Mouse (Mus musculus) lung, postnatal 25 days (tissue): Measurements from ENCODE around the gene Gpat2.

Source experiments
- DNase-seq: peaks from one replicate; pipeline ENCODE4 v3.0.0; 2022; ENCODE audit warnings: low spot score

Gene Gpat2

DNA sequence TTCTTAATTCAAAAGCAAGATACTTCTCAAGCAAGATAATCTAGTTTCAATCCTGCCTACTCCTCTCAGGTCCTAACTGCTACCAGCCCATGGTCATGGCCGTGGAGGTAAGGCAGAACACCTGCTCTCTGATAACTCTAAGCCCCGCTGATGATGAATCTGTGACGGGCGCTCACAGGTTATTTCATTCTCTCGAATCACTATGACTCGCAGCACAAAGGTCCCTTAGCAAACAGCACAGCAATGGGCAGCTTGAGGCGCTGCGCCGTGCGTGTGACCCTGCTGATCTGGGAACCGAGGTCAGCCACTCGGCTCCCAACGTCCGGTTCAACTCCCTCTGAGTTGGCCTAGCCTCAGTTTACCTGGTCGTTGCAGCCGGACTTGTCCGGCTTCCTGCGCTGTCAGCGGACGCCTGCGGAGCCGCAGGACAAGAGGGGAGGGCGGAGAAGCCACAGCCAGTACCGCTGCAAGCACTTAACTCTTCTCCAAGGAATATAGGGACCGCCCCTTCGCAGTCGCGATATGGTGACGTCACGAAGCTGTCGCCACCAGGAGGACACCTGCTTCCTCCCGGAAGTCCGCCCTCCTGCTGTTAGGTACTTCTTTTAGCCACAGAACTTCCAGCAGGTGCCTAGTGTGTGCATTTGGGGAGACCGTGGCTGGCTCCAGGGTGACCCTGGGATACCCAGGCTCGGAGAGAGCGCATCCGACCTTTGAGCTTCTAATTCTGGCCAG lies 19.2 kb downstream of the Gpat2 start, which contains the start of gene Fahd2a:
TSS of gene Fahd2a (minus strand) at position 511 of the 735 bp plus-strand sequence.
- DNase-seq: peak; percentile 90

DNA sequence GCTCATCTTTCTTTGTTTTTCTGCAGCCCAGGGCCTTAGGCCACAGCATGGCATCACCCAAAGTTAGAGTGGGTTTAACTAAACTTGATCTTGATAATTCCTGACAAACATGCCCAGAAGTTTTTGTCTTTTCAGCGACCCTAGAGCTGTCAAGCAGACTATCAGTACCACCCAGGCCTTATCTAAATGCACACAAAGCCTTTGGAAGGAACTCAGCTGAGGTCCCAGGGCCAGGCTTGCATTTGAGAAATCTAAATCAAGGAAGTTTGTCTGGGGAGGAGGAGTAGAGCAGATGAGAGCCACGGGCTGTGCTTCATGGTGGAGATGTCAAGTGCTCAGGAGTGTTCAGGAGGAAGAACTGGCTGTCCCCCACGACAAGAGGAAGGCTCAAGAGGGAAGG lies 21.8 kb downstream of the Gpat2 start:
- DNase-seq: no peak

DNA sequence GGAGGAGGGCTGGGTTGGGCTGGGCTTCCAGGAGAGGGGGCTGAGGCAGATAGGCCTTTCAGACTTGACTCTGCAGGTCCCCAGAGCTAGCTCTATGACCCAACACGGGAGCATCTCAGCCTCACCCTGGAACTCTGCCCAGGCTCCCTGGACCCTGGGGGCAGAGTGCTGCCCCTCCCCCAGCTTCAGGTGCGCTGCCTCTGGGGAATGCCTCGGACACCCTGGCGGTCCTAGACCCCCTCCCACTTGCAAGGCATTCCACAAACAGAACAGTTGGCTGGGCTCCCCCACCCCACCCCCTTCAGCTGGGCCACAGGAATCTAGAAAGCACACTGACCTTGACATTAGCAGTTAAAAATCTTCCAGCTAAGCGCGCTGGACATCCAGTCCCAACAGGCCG lies 24.7 kb downstream of the Gpat2 start:
- no peak for DNase-seq

DNA sequence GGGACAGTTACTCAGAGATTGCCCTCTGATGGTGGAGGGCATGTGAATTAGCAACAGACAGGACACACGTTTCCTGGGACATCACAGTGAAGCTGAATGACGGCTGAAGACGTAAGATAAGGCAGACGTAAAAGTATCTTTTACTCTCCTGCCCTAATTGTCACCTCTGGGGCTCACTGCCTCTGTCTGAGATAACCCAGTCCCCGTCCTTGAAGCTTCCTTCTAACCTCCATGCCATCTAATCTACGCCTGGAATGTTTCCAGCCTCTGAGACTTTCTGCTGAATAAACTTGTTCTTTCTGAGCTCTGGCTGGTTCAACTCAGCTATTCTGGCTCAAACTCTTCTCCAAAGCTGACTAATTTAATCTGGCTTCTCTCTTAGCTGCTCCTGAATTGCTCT lies 26.7 kb downstream of the Gpat2 start:
- DNase-seq: no peak

DNA sequence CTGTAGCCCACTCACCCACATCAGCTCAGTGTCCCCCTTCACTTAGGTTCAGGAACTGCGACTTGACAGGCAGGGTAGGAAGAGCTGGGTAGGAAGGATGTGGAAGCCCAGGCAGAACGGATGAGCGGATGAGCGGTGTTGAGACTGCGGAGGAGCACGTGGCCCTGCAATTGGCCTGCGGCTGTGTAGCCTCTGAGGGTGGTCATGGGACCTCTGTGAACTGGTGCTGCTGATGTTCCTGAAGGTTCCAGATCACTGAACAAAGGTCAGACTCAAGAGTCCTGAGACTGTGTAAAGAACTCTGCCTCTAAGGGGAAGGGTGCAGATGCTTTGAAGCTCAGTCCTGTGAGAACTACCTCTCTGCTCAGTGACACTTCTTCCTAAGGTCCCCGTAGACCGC lies 28.1 kb downstream of the Gpat2 start:
- DNase-seq: no peak

DNA sequence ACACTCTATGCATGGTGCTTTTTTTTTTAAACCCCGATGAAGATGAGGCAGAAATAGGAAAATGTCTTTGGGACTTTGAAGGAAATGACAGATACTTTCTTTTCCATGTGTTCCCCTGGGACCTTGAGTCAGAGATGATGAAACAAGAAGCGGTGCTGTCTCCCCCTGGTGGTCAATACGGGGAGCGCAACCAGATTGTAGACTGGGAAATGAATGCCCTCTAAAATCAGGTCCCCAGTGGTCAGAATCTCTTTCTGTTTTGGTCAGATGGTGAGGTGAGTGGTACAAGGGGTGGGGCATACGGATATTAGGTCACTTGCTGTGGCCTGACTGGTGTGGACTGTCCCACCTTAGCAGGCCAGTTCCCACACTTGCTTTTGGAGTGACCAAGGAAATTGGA lies 28.8 kb downstream of the Gpat2 start:
- DNase-seq: peak; percentile 72

DNA sequence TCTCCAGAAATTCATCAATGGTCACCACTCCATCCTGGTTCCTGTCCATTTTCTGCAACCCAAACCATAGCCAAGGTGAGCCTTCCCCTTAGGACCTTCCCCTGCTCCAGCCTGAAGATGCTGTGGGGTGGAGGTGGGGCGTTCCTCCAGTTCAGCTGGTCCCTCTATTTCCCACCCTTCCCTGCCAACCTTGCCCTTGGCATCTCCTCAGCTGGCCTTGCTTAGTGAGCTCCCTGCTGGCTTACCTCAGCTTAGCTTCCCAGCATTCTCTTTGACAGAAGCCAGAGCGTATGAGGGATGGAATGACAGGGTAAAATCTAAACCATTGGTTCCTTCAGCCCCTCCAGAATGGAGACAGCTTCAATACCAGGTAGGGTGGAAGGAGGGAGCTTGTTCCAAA lies 34.3 kb downstream of the Gpat2 start:
- no peak for DNase-seq

DNA sequence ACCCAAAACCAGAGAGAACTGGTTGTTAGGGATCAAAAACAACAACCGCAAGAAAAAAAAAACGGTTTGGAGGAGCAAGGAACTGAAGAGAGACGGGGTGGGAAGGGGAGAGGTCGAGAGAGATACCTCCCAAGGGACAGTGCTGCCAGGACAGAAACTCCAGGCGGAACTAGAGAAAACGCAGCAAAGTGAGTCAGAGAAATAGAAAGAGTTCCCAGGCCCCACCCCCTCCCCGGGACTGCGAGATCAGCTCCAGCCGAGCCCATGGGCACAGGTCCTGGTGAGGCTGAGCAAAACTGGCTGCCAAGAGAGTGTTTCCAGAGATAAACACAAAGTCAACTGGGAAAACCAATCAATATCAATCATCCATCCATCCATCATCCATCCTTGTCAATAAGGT lies 36.4 kb downstream of the Gpat2 start:
- DNase-seq: no peak

DNA sequence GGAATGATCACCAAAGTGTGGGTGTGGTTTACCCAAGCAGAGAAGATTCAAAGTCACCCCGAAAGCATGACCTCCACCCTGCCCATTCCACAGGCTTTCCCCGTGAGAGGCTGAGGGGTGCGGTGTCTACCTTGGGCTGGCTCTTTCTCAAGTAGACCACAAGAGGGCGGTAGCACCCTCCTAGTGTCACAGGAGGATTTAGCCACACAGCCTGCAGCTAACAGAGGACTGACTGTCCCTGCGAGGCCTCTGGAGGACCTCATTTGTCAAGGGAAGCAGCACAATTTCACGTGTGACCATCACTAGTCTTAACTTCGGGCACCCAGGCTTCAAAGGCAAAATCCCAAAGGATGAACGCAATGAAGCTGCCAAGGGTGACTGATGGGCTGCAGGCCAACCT lies 37.3 kb downstream of the Gpat2 start:
- peak; percentile 54 for DNase-seq

DNA sequence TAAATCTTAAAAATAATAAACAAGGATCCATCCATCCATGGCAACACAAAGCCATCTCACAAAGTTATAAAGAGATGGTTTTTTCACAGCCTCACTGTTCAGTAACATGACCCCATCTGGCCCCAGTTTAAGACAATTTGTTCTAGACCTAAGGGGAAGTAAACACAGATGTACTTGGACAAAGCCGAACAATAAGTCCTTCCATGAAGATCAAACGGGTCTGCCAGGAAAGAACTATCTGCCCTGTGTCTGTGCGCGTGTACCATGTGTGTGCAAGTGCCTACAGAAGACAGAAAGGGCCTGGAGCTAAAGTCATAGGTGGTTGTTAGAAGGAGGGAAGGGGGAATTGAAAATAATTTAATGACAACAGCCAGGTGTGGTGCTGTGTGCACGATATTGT lies 45.2 kb downstream of the Gpat2 start:
- DNase-seq: peak; percentile 23

DNA sequence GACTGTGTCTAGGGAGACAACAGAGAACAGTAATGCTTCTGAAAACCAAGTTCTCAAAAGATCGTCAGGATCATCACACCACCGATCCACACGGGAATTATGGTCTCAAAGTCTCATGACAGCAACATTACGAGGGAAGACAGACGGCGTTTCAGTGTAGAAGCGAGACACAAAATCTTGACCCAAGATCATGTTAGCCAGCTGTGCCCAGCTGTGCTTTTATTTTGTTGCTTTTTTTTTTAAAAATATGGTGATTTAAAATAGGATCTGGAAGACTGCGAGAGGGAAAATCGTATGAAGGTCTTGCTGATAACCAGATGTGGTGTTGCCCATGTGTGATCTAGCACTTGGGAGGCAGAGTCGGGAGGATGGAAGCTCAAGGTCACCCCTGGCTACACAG lies 45.7 kb downstream of the Gpat2 start:
- no peak for DNase-seq

DNA sequence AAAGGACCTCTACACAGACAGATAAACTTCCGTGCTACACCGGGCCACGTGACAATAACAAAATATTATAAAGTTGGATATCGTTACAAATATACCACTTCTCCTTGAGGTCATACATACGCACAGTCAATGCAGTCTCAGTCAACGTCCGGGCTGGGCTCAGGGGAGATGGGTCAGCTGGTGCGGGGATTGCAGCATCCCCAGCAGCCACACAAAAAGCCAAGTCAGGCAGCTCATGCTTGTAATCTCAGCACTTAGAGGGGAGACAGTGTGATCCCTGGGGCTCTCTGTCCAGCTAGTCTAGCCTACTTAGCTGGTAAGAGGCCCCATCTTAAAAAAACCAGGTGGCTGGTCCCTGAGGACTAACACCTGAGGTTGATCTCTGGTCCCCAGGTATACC lies 46.3 kb downstream of the Gpat2 start:
- no peak for DNase-seq

DNA sequence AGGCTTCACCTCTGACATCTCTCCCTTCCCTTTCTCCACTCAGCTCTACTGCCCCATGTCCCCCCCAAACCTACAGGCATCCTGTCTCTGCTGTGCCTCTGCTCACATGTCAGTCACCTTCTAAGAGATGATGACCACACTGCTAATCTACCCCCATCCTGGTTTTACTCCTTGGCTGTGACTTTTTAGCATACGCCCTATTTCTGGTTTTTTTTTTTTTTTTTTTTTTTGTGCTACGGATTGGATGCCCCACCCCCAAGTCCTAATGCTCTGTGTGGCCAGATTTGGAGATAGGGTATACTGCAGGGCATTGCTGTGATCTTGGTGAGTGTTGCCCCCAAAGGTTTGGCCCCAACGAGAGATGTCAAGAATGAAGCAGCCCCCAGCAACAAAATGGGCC lies 47.3 kb downstream of the Gpat2 start:
- no peak for DNase-seq

DNA sequence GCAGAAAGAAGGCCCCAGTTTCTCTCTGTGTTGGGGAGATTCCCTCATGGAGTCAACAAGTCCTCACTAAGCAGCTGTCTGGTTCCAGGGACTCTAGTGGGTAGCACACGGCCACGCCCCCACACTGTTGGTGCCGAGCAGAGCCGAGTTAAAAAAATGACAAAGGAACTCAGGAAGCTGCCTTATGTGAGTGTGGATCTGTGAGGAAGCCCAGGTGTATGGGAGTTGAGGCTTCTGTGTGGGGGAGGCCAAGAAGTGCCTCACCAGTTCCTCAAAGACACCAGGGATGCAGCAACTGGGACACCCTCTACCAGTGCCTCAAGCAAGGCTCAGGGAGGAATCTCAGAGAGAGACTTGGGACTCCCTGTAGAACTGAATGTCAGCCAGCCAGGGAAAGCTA lies 54.2 kb downstream of the Gpat2 start:
- no peak for DNase-seq

DNA sequence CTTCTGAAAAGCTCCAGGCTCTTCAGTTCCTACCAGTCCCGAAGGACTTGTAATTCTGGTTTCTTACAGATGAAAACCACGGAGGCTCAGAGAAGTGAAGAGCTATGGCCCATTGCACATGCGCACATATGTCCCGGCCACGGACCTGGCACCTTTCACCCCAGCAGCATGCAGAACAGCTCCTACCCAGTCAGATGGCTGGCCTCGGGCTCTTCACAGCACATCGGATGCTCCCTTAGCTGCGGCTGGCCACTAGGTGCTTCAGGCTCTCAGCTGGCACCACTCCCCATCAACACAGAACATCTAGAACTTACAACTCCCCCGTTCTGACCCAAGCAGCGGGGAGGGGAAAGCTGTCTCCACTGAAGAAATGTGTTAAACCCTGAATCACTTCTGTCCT lies 54.8 kb downstream of the Gpat2 start:
- no peak for DNase-seq

DNA sequence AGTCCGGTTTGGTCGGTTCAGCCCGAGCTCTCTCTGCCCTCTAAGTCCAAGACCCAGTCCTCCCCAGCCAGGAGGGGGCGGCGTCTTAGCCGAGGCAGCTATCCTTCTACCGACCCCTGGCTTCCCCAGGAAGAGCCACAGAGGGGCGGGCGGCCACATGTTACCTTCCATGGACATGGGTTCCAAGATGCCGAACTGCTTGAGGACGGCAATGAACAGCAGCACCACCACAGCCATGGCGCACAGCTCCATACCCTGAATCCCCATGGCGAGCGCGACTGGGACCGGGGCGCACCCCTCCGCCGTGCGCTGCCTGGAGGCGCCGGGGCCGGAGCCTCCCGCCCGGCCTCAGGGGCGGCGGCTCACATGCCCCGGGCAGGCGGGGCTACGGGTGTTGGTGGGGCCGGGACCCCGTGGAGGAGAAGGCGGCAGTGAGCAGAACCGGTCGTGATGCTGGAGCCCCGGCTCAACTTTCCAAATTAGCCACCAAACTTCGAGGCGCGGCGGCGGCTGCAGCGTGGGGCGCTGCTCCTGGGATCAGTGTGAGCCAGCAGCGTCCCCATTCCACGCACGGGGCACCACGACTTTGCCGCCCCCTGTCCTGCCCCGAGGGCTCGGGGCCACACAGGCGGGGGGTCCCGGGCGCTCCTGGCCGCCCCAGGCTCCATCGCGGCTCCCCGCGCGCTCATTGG lies 57.0 kb downstream of the Gpat2 start:
- no peak for DNase-seq

DNA sequence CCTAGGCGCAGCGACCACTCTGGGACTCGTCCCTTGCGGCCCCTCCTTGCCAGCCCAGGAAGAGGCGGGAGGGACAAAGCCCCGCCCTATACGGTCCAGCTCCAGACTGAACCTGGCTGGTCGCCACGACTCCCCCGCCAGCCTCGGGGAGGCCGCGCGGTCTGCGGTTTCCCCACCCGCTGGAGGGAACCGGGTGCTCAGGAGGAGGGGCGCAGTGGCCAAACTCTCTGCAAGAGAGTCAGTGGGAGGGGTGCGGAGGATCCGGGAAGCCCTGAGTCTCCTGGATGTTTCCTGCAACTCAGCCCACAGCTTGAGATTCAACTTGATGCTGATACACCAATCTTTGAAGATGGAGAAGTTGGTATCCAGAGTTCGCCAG lies 57.5 kb downstream of the Gpat2 start:
- peak; percentile 63 for DNase-seq

DNA sequence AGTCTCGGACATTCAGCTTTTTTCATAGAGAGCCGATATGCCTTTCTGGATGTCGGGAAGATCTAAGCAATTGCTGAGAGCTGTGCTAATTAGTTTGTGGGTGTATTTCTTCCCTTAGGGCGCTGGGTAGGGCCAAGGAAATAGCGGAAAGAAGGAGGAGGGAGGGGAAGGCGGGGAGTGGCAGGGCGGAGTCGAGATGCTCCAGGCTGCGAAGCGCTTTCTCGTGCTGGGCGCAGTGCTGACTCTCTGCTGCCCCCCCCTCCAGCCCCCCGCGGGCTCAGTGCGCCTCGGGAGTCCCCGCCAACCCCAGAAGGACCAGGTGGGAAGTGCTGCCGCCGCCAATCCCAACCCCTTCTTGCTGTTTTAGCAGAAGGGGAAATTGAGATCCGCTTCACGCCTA lies 58.0 kb downstream of the Gpat2 start:
- DNase-seq: no peak

DNA sequence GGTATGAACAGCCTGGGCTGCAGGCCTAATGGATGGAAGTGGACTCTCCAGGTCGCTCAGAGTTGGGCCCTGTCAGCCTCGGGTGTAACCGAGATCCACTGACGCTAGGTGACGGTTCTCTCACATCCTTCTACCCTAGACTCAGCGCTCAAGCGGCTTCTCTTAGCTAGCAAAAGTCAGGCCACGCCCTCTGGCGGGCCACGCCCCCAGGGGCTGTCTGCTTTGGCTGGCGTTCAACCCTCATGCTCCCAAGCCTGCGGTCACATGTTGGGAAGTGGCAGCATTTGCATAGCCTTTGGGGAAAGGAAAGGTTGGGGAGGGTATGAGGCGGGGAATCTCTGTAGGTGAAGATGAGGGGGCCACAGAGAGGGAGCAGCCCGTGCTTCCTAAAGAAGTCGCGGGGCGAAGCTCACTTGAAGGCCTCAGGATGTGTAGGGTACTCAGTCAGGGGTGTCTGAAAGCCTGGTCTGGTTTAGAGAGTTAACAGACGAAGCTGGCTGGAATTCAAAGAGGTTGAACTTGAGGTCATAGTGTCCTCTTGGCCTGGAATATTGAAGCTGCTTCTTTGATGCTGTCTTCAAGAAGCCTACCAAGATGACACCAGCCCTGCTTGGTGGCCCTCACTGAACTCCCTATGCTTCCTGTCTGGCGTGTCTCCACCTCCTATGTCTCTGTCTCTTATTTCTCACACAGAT lies 59.6 kb downstream of the Gpat2 start:
- DNase-seq: peak; percentile 47
